Mouse (Mus musculus) myocyte (in vitro differentiated cells): Measurements from ENCODE around the gene Ubxn6.

Experiments
- CEBPB ChIP-seq: IDR thresholded peaks from 2 replicates; pipeline ENCODE4 v1.6.1; 2011; ENCODE audit warnings: mild to moderate bottlenecking, moderate library complexity; ENCODE audit not compliant: poor library complexity, insufficient read depth, severe bottlenecking
- E2F4 ChIP-seq: IDR thresholded peaks from one replicate; pipeline ENCODE4 v1.6.1; 2011; ENCODE audit warnings: mild to moderate bottlenecking, control low read depth, moderate library complexity; ENCODE audit not compliant: insufficient read depth
- MAX ChIP-seq: IDR thresholded peaks from one replicate; pipeline ENCODE4 v1.6.1; 2011; ENCODE audit warnings: low read depth, mild to moderate bottlenecking, control low read depth
- MYOD1 ChIP-seq, 3 experiments: IDR thresholded peaks; one replicate each; pipeline ENCODE4 v1.6.1; 2011; ENCODE audit warnings: control low read depth in 2 of 3, low read depth in 2 of 3, mild to moderate bottlenecking in 2 of 3, moderate library complexity in 1 of 3; ENCODE audit not compliant: insufficient read length in 2 of 3, control insufficient read depth in 1 of 3
- POLR2A ChIP-seq: IDR thresholded peaks from one replicate; pipeline ENCODE4 v1.6.1; 2011; ENCODE audit warnings: low read depth, mild to moderate bottlenecking, control low read depth, moderate library complexity; ENCODE audit not compliant: insufficient read length
- POLR2AphosphoS2 ChIP-seq: IDR thresholded peaks from one replicate; pipeline ENCODE4 v1.6.1; 2011; ENCODE audit warnings: low read depth, control low read depth; ENCODE audit not compliant: insufficient read length
- TCF12 ChIP-seq: IDR thresholded peaks from one replicate; pipeline ENCODE4 v1.6.1; 2011; ENCODE audit warnings: mild to moderate bottlenecking, control low read depth; ENCODE audit not compliant: poor library complexity, insufficient read depth, severe bottlenecking
- USF1 ChIP-seq: IDR thresholded peaks from one replicate; pipeline ENCODE4 v1.6.1; 2011; ENCODE audit warnings: low read depth, mild to moderate bottlenecking, control low read depth, moderate library complexity

DNA sequence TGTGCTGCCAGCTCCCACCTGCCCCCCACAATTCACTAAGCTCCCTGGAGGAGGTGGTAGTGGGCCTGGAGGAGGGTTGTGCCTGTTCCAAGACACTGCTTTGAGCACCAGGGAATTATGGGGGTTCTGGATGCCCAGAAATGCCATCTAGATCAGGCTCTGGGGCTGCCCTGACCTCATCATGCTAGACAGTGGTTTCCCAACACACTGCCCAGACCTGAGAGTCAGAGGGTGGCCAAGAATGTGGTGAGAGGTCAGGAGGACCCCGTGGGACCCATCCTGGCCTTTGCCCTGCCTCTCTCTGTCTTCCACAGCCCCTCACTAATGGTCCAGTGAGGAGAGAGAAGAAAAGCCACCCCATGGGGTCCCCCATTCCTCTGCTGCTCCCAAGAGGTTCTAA, 36.2 kb upstream of the Ubxn6 start:
- TF ChIP-seq MAX: no peak
- no peak for TF ChIP-seq POLR2AphosphoS2
- no peak for TF ChIP-seq TCF12
- no peak for TF ChIP-seq POLR2A
- TF ChIP-seq E2F4: no peak
- no peak for TF ChIP-seq MYOD1 (IDR thresholded peaks at IDR 0.05; ENCODE audit: control insufficient read depth in 1 of 3, insufficient read length in 2 of 3, low read depth in 2 of 3)
- TF ChIP-seq USF1: no peak
- no peak for TF ChIP-seq CEBPB
